Mouse (Mus musculus) retina, adult 2 months (tissue): ENCODE results near the gene Ryk.
A peak's percentile ranks its signal among the peaks of the same experiment; 100 is the strongest.

ENCODE experiments used
- DNase-seq: peaks from one replicate; pipeline ENCODE4 v3.0.0-alpha.2; 2012; ENCODE audit warnings: low read depth, low spot score

Gene Ryk

GRCm38 (mm10) chr9:102834742-102835591 is at the start of gene Ryk:
Ryk (plus strand) TSS chr9:102834917.
- DNase-seq: peak; percentile 74

- no peak for DNase-seq
Measured at GRCm38 (mm10) chr9:102789491-102789890, 45.2 kb upstream of the Ryk start.

- no peak for DNase-seq
Measured at GRCm38 (mm10) chr9:102791845-102792244, 42.9 kb upstream of the Ryk start.

GRCm38 (mm10) chr9:102792836-102793235 is 41.9 kb upstream of the Ryk start:
- DNase-seq: no peak

GRCm38 (mm10) chr9:102793286-102793809 is 41.4 kb upstream of the Ryk start:
- no peak for DNase-seq

- no peak for DNase-seq
Measured at GRCm38 (mm10) chr9:102798406-102798805, 36.3 kb upstream of the Ryk start.

- DNase-seq: no peak
Measured at GRCm38 (mm10) chr9:102806056-102806573, 28.6 kb upstream of the Ryk start.

GRCm38 (mm10) chr9:102811192-102811591 is 23.5 kb upstream of the Ryk start:
- DNase-seq: no peak

GRCm38 (mm10) chr9:102818228-102818627 is 16.5 kb upstream of the Ryk start:
- DNase-seq: no peak

GRCm38 (mm10) chr9:102828604-102829003 is 6.1 kb upstream of the Ryk start:
- DNase-seq: no peak

- no peak for DNase-seq
Measured at GRCm38 (mm10) chr9:102831541-102831940, 3.2 kb upstream of the Ryk start.

GRCm38 (mm10) chr9:102834414-102834741 is 339 bp upstream of the Ryk start:
- no peak for DNase-seq

GRCm38 (mm10) chr9:102836279-102836678 is 1.6 kb downstream of the Ryk start:
- no peak for DNase-seq

GRCm38 (mm10) chr9:102840792-102841778 is 6.4 kb downstream of the Ryk start:
- DNase-seq: no peak

GRCm38 (mm10) chr9:102841832-102842231 is 7.1 kb downstream of the Ryk start:
- DNase-seq: no peak

GRCm38 (mm10) chr9:102842498-102842897 is 7.8 kb downstream of the Ryk start:
- DNase-seq: no peak

- DNase-seq: no peak
Measured at GRCm38 (mm10) chr9:102843577-102843976, 8.9 kb downstream of the Ryk start.

GRCm38 (mm10) chr9:102845851-102846250 is 11.1 kb downstream of the Ryk start:
- no peak for DNase-seq

GRCm38 (mm10) chr9:102846348-102846747 is 11.6 kb downstream of the Ryk start:
- DNase-seq: no peak

- no peak for DNase-seq
Measured at GRCm38 (mm10) chr9:102852076-102853022, 17.6 kb downstream of the Ryk start.

GRCm38 (mm10) chr9:102857856-102858255 is 23.1 kb downstream of the Ryk start:
- DNase-seq: no peak
